Mouse (Mus musculus) kidney, adult 2 months (tissue): ENCODE results near the gene Lgr5. TPM values are rescaled to one million over a fixed set of nuclear protein-coding genes. Genes with fewer than 3 reads are reported as not detected.

Experiments
- DNase-seq: peaks from one replicate; pipeline ENCODE4 v3.0.0; 2021
- H3K27ac ChIP-seq: fragments of 200-500 bp; 2 replicates; pipeline ENCODE4 v1.5.1; 2012; ENCODE audit warnings: low read depth, low read length, control low read depth, inconsistent platforms; ENCODE audit not compliant: insufficient read depth
- H3K27me3 ChIP-seq: fragments of 200-500 bp; replicated peaks from 2 replicates; pipeline ENCODE4 v1.6.1; 2012; ENCODE audit warnings: mild to moderate bottlenecking, moderate library complexity, low read length, inconsistent platforms; ENCODE audit not compliant: control insufficient read depth, insufficient read depth
- H3K36me3 ChIP-seq: fragments of 200-500 bp; 2 replicates; pipeline ENCODE4 v1.6.1; 2012; ENCODE audit warnings: mild to moderate bottlenecking, moderate library complexity, low read length, inconsistent platforms; ENCODE audit not compliant: control insufficient read depth, insufficient read depth
- H3K4me1 ChIP-seq: fragments of 200-500 bp; 2 replicates; pipeline ENCODE4 v1.6.1; 2011; ENCODE audit warnings: low read length; ENCODE audit not compliant: control insufficient read depth, insufficient read depth
- H3K4me3 ChIP-seq: fragments of 200-500 bp; 2 replicates; pipeline ENCODE4 v1.5.1; 2011; ENCODE audit warnings: mild to moderate bottlenecking, low read depth, low read length, control low read depth; ENCODE audit not compliant: insufficient read depth
- CTCF ChIP-seq: fragments of 200-500 bp; conservative IDR thresholded peaks from 2 replicates; pipeline ENCODE4 v1.5.1; 2011; ENCODE audit warnings: low read depth, mild to moderate bottlenecking, control low read depth, low read length, moderate library complexity, mixed read lengths; ENCODE audit not compliant: insufficient read depth, insufficient read length
- POLR2A ChIP-seq: fragments of 200-500 bp; IDR thresholded peaks from one replicate; pipeline ENCODE4 v1.6.1; 2011; ENCODE audit warnings: low read depth, low read length, control low read depth
- WGBS: fragments of 180-500 bp; shearing (Covaris S2); methylation state at CpG from one replicate; pipeline ENCODE4 v1.1.7; 2018; 5-methylcytosine and 5-hydroxymethylcytosine counted together
- polyA plus RNA-seq: library from polyadenylated mRNA; depleted of rRNA; stranded (reverse); fragments of >200 nt; gene quantifications from 2 replicates; pipeline ENCODE4 v1.2.3, GENCODE M21; 2012

Gene Lgr5
- polyA plus RNA-seq, 1 experiment, result 0.97 TPM

GRCm38 (mm10) chr10:115570577-115570976, 17.0 kb downstream of the Lgr5 start:
- no peaks in the 10 kb centered on the region for H3K4me1 ChIP-seq
- WGBS, result 81% methylated on average over 2 of the region's 2 CpGs

GRCm38 (mm10) chr10:115569712-115570491, 17.7 kb downstream of the Lgr5 start, which contains the start of gene A930009A15Rik:
TSS of gene A930009A15Rik (plus strand) at chr10:115569986.
- DNase-seq, result no peak
- Histone ChIP-seq H3K4me3 (no peak within 1 kb of the TSS), H3K27ac (no peak within 1 kb of the TSS), H3K36me3 (no peaks in the 10 kb centered on the region), H3K27me3 (no peaks in the 10 kb centered on the region), H3K4me1 (no peaks in the 10 kb centered on the region)
- TF ChIP-seq POLR2A, result no peak
- TF ChIP-seq CTCF, result no peak
- 64% methylated on average over 15 of the region's 15 CpGs for WGBS

More at GRCm38 (mm10) chr10:115570577-115570976, 17.0 kb downstream of the Lgr5 start:
- Histone ChIP-seq H3K27ac (no peak overlapping the region), H3K4me3 (no peak overlapping the region), H3K27me3 (no peaks in the 10 kb centered on the region), H3K36me3 (no peaks in the 10 kb centered on the region)
- no peak for TF ChIP-seq POLR2A
- no peak for TF ChIP-seq CTCF
- DNase-seq, result no peak

GRCm38 (mm10) chr10:115563961-115564360, 23.6 kb downstream of the Lgr5 start:
- no peak overlapping the region for H3K27ac ChIP-seq
- no peaks in the 10 kb centered on the region for H3K36me3 ChIP-seq
- H3K4me1 ChIP-seq, result no peaks in the 10 kb centered on the region
- 84% methylated on average over 5 of the region's 5 CpGs for WGBS
- H3K27me3 ChIP-seq, result no peaks in the 10 kb centered on the region
- no peak for DNase-seq
- TF ChIP-seq POLR2A (no peak), CTCF (no peak)
- H3K4me3 ChIP-seq, result no peak overlapping the region

- no peak overlapping the region for H3K27ac ChIP-seq
- WGBS, result 87% methylated on average over 4 of the region's 4 CpGs
- TF ChIP-seq CTCF (no peak), POLR2A (no peak)
- no peak for DNase-seq
- H3K27me3 ChIP-seq, result no peaks in the 10 kb centered on the region
- no peaks in the 10 kb centered on the region for H3K36me3 ChIP-seq
- H3K4me1 ChIP-seq, result no peaks in the 10 kb centered on the region
- no peak overlapping the region for H3K4me3 ChIP-seq
Observed at GRCm38 (mm10) chr10:115562911-115563686, 24.5 kb downstream of the Lgr5 start.

GRCm38 (mm10) chr10:115561136-115561880, 26.3 kb downstream of the Lgr5 start:
- Histone ChIP-seq H3K4me1 (no peaks in the 10 kb centered on the region), H3K4me3 (no peak overlapping the region), H3K36me3 (no peaks in the 10 kb centered on the region), H3K27ac (no peak overlapping the region), H3K27me3 (no peaks in the 10 kb centered on the region)
- WGBS, result 48% methylated on average over 12 of the region's 12 CpGs
- TF ChIP-seq POLR2A (no peak), CTCF (no peak)
- DNase-seq, result peak; percentile 65

GRCm38 (mm10) chr10:115556738-115557242, 30.8 kb downstream of the Lgr5 start:
- Histone ChIP-seq H3K27me3 (no peaks in the 10 kb centered on the region), H3K27ac (no peak overlapping the region), H3K4me1 (no peaks in the 10 kb centered on the region), H3K4me3 (no peak overlapping the region), H3K36me3 (no peaks in the 10 kb centered on the region)
- TF ChIP-seq POLR2A (no peak), CTCF (no peak)
- 24% methylated on average over 12 of the region's 12 CpGs for WGBS
- DNase-seq, result no peak
